Mouse (Mus musculus) heart, adult 10 weeks (tissue): Measurements from ENCODE around the gene Mthfs. TPM values are rescaled to one million over a fixed set of nuclear protein-coding genes. Genes with fewer than 3 reads are reported as not detected.

ENCODE experiments used
- polyA plus RNA-seq: library from polyadenylated mRNA; stranded (reverse); fragments of 350-450 nt; fragmentation: Illumina TruSeq; extraction: RNeasy Lipid Tissue Mini Kit (QIAGEN cat#74804); gene quantifications from one replicate; pipeline ENCODE4 v1.2.3, GENCODE M21; 2014; ENCODE audit warnings: low read depth, low replicate concordance

The Mthfs gene
- 14.2 TPM for polyA plus RNA-seq

GRCm38 (mm10) chr9:89210353-89211064 is at the start of gene Mthfs:
Gene Mthfs, plus strand, starts transcription at chr9:89210676.

DNA sequence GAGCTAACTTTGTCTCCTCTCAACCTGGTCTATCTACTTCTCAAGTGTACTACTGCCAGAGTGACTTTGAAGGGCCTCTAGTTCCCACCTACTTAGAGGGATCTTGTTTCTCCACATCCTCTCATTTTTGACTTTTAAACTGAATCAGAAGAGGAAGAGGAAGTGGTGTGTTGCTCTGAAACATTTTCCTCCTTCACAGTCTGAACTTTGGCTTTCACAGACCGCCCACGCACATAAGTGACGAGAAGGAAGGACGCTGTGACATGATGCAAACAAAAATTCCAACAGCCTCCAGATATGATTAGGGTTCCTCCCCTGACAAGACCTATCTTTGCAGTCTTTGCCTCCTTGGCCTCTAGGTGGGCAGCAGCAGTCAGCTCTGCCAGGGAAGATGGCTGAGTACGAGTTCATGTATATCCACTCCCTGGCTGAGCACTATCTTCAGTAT is 11.5 kb upstream of the Mthfs start, which contains the start of the genes Bcl2a1b and Gm29094:
TSS of gene Bcl2a1b (plus strand) at position 241 of the 448 bp plus-strand sequence.
TSS of gene Gm29094 (plus strand) at position 411 of the 448 bp plus-strand sequence.

Other genes starting within 250 kb of the Mthfs start
- not detected for gene Trim43b, start 117.8 kb upstream of the Mthfs start, polyA plus RNA-seq
- 0.84 TPM for gene Bcl2a1b, start 11.5 kb upstream of the Mthfs start, polyA plus RNA-seq
- not detected for gene Gm29094, start 11.3 kb upstream of the Mthfs start, polyA plus RNA-seq